Mouse (Mus musculus): ENCODE data around the gene Gm36245.

- TF ChIP-seq CTCF (IDR thresholded peaks at IDR 0.05; ENCODE audit: control insufficient read depth, insufficient read depth, low read length) (no peak), POLR2A (IDR thresholded peaks at IDR 0.05; ENCODE audit: borderline replicate concordance, control insufficient read depth, low read depth, low read length) (no peak)
Observed at GRCm38 (mm10) chr15:77579311-77579710, 19.7 kb upstream of the Gm36245 start.

All from bone marrow, adult 2 months (tissue).